Mouse (Mus musculus): Measurements from ENCODE around the gene Eci3. TPM values are rescaled to one million over a fixed set of nuclear protein-coding genes. Genes with fewer than 3 reads are reported as not detected.
"Not testable (repeated sequence)": the region's sequence is repeated elsewhere in the genome, so short reads cannot be mapped to it uniquely, and the experiment has no call there.

Gene Eci3
- polyA plus RNA-seq (2015; fragmentation: Nextera tagmentation; extraction: Ambion mirVana): 0.59 and 1.0 TPM in 2 replicates

DNA sequence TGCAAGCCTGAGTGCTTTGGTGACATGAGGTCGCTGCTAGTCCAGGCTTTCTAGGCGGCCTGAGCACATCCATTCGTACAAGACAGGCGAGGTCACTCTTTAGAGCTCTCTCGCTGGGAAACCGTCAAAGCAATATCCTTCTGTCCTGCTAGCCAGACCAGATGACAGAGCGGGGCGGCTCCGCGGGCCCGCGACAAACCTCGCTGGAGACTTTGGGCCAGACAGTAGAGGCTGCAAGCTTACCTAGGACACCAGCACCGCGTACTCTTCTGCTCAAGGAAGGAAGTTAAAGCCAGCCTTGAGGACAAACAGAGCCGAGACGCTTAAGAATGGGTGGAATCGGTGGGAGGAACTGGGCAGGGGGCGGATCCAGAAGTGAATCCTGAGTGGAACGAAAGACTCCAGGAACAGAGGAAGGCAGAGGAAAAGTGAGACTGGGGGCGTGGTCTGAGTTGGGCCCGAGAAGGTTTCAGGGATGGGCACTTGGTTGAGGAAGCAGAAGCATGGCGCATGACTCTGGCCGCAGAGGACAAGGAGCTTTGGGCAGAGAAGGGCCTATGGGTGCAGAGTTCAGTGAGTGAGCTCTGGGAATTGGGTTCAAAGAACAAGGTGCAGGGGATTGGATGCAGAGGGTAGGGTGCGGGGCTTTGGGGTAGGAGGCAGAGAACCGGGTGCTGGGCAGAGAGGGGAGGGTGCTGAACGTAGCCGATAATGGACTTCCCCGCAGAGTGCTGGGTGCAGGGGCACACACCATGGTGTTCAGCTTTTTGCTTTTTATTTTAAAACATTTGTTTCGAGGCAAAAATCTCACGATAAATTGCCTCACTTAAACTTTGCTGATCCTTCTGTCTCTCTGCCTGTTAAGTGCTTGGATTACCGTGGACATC, at the start of gene Eci3:
Gene Eci3 (minus strand): TSS at position 300 of the 887 bp plus-strand sequence.
- peak; percentile 79 for ATAC-seq (ENCODE audit: borderline replicate concordance, extremely low read depth, low FRiP score, low TSS enrichment)
- Histone ChIP-seq H3K27ac (no peak within 1 kb of the TSS), H3K9me3 (no peaks in the 10 kb centered on the region), H3K9ac (peak within 1 kb of the TSS; percentile 26), H3K4me1 (peaks cover 12% of the 10 kb centered on the region; the same call in 1 of the 2 replicates), H3K4me2 (peak within 1 kb of the TSS; percentile 65), H3K27me3 (peaks cover 17% of the 10 kb centered on the region), H3K4me3 (peak within 1 kb of the TSS; percentile 42), H3K36me3 (no peaks in the 10 kb centered on the region)
- WGBS: 1% methylated on average over 32 of the region's 32 CpGs

DNA sequence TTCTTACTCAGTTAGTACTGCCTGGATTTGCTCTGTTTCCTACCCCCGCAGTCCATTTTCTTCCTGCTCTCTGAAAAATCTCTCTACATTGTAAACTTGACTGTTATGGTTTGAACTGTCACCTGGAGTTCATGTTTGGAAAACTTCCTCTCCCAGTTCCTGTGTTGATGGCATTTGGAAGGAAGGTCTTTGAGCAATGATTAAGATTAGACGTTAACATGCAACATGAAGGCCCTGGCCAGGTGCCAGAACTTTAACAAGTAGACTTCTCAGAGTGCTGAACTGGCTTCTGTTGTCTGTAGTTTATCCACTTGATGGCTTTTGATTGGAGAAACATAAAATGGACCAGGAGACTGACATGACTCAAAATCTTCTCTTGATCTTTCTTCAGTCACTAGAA, 32.3 kb upstream of the Eci3 start:
- H3K9me3 ChIP-seq: no peaks in the 10 kb centered on the region
- H3K9ac ChIP-seq: no peak overlapping the region
- no peak overlapping the region for H3K4me2 ChIP-seq
- no peaks in the 10 kb centered on the region for H3K36me3 ChIP-seq
- H3K4me3 ChIP-seq: no peak overlapping the region
- WGBS: 41% methylated on average over 2 of the region's 2 CpGs
- ATAC-seq (ENCODE audit: borderline replicate concordance, extremely low read depth, low FRiP score, low TSS enrichment): no peak
- peaks cover 21% of the 10 kb centered on the region for H3K4me1 ChIP-seq
- H3K27me3 ChIP-seq: no peaks in the 10 kb centered on the region
- H3K27ac ChIP-seq: no peak overlapping the region

DNA sequence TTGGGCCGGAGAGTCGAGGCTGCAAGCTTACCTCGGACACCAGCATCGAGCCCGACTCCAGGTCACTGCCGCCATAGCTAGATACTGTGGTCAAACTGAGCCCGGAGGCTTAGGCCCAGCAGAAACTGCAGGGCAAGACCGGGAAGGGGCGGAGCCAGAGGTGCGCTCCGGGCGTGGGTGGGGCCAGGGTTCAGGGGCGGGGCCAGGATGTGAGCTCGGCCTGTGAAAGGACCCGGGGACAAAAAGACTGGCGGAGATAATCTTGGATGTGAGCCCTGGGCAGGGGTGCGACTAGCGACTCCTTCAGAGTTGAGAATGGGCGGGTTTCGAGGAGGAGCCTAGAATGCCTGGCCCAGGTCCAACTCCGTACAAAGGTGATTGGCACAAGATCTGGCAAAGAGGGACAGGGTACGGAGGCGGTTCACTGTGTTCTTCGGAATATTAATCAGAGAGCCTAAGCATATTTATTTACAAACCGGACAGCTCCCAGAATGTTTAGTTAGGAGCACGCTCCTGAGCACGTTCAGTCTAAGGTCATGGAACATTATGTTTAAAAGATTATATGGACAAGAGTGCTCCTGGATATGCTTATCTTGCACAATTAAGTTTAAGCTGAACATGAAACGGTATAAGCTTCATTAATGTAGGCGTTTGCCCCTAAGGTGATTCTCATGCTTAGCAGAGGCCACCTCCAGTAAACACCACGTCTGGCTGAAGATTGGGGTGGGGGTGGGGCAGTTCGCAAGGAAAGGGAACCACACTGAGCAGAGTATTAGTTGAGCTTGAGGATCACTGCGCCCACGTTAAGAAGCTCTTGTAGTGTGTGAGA, 30.6 kb upstream of the Eci3 start:
- H3K4me3 ChIP-seq: peak overlapping the region; percentile 63
- peak overlapping the region; percentile 93 for H3K27ac ChIP-seq
- H3K4me2 ChIP-seq: peak overlapping the region; percentile 74
- peak overlapping the region; percentile 82 for H3K9ac ChIP-seq
- WGBS: 2% methylated on average over 33 of the region's 33 CpGs
- peaks cover 21% of the 10 kb centered on the region for H3K4me1 ChIP-seq
- no peaks in the 10 kb centered on the region for H3K9me3 ChIP-seq
- peaks cover 7% of the 10 kb centered on the region for H3K36me3 ChIP-seq
- H3K27me3 ChIP-seq: no peaks in the 10 kb centered on the region
- peak; percentile 98 for ATAC-seq (ENCODE audit: borderline replicate concordance, extremely low read depth, low FRiP score, low TSS enrichment)

GRCm38 (mm10) chr13:34993595-34993982, 30.0 kb upstream of the Eci3 start:
- WGBS: 0% methylated on average over 22 of the region's 22 CpGs
- Histone ChIP-seq H3K4me3 (peak overlapping the region; percentile 63), H3K9ac (peak overlapping the region; percentile 82), H3K9me3 (no peaks in the 10 kb centered on the region), H3K27me3 (no peaks in the 10 kb centered on the region), H3K4me1 (peaks cover 21% of the 10 kb centered on the region), H3K36me3 (peaks cover 14% of the 10 kb centered on the region), H3K4me2 (peak overlapping the region; percentile 74), H3K27ac (peak overlapping the region; percentile 93)
- peak; percentile 63 for ATAC-seq (ENCODE audit: borderline replicate concordance, extremely low read depth, low FRiP score, low TSS enrichment)

- WGBS: 52% methylated on average over 4 of the region's 4 CpGs
- peak overlapping the region; percentile 63 for H3K4me3 ChIP-seq
- H3K36me3 ChIP-seq: peaks cover 19% of the 10 kb centered on the region
- H3K4me2 ChIP-seq: peak overlapping the region; percentile 74
- H3K9me3 ChIP-seq: no peaks in the 10 kb centered on the region
- no peaks in the 10 kb centered on the region for H3K27me3 ChIP-seq
- H3K4me1 ChIP-seq: peaks cover 21% of the 10 kb centered on the region
- H3K9ac ChIP-seq: peak overlapping the region; percentile 82
- no peak for ATAC-seq (ENCODE audit: borderline replicate concordance, extremely low read depth, low FRiP score, low TSS enrichment)
- H3K27ac ChIP-seq: 0 out of 2 replicates have a peak overlapping the region, but pooled peaks have one; percentile 8
These were observed 29.5 kb upstream of the Eci3 start for GRCm38 (mm10) chr13:34993085-34993484.

DNA sequence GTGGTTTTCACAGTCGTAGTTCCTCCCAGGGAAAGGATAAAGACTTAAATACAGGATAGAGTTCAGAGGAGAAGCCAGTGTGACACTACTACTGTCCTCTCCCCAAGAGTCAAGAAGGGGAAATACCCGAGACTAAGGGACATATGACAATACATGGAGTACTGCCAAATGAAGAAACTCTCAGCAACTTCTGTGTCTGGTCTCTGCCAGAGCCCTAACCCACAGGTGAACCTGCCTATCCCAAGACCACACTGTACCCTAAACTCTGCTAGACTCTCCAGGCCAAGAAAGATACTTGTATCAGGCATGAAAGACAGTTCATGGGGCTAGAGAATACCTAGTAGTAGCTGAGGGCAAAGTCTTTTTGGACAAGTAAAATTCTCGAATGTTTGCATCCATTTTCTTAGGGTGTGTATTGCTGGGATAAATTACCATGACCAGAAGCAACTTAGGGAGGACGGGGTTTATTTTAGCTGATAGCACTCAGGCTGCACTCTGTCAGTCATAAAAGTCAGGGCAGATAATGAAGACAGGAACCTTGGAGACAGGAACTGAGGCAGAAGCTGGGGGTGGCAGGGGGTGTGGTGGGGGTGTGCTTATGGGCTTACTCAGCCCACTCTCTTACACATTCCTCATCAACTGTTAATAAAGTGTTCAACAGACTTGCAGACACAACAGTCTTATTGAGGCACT, 28.1 kb upstream of the Eci3 start:
- H3K9me3 ChIP-seq: no peaks in the 10 kb centered on the region
- ATAC-seq (ENCODE audit: borderline replicate concordance, extremely low read depth, low FRiP score, low TSS enrichment): no peak
- H3K27me3 ChIP-seq: no peaks in the 10 kb centered on the region
- no peak overlapping the region for H3K4me2 ChIP-seq
- H3K9ac ChIP-seq: no peak overlapping the region
- no peak overlapping the region for H3K27ac ChIP-seq
- H3K36me3 ChIP-seq: peaks cover 32% of the 10 kb centered on the region
- WGBS: 66% methylated on average over 4 of the region's 4 CpGs
- peaks cover 21% of the 10 kb centered on the region for H3K4me1 ChIP-seq
- H3K4me3 ChIP-seq: no peak overlapping the region

DNA sequence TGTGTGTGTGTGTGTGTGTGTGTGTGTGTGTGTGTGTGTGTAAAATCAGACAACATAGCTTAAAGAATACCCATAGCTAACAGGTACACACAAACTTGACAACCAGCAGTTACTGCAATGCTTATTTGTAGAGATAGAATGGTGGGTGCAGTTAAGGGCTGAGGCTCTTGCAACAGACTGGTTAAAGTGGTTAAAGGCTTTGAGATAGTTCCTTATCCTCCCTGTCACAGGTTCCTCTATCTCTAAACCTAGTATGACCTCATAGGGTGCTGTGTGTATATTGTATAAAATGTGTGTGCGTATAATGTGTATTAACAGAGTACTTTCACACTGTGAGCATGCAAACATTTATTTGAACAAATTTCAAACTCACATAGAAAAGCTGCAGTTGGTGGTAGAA, 19.9 kb upstream of the Eci3 start:
- H3K4me2 ChIP-seq; H3K27me3 ChIP-seq; H3K4me1 ChIP-seq; ATAC-seq (ENCODE audit: borderline replicate concordance, extremely low read depth, low FRiP score, low TSS enrichment); H3K27ac ChIP-seq; H3K4me3 ChIP-seq; H3K9ac ChIP-seq; H3K9me3 ChIP-seq: not testable (repeated sequence)
- H3K36me3 ChIP-seq: peaks cover 74% of the 10 kb centered on the region
- WGBS: 83% methylated on average over 1 of the region's 1 CpGs

GRCm38 (mm10) chr13:34978635-34979034, 15.0 kb upstream of the Eci3 start:
- not testable (repeated sequence) for H3K4me2 ChIP-seq; H3K27me3 ChIP-seq; H3K4me1 ChIP-seq; H3K9ac ChIP-seq; H3K9me3 ChIP-seq; ATAC-seq (ENCODE audit: borderline replicate concordance, extremely low read depth, low FRiP score, low TSS enrichment); H3K27ac ChIP-seq; H3K4me3 ChIP-seq
- peaks cover 59% of the 10 kb centered on the region for H3K36me3 ChIP-seq
- 83% methylated on average over 5 of the region's 5 CpGs for WGBS

DNA sequence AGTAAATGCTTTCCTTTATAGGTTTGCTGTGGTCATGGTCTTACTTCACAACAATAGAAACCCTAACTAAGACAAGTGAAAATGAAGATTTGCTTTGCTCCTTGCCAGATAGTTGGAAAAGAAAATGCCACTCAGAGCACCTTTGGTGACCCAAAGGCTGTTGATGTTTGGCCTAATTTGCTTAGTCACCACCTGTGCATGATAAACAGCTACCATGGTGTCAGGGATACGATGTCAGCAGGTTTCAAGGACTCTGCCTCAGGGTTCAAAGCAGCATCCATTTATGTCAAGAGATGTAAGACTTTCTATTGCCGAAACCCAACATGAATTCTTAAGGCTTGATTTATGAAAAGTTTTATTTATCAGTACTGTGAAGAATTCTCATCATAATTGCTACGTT, 13.8 kb upstream of the Eci3 start:
- peaks cover 53% of the 10 kb centered on the region for H3K36me3 ChIP-seq
- 90% methylated on average over 3 of the region's 3 CpGs for WGBS
- ATAC-seq (ENCODE audit: borderline replicate concordance, extremely low read depth, low FRiP score, low TSS enrichment): no peak

GRCm38 (mm10) chr13:34976116-34976515, 12.5 kb upstream of the Eci3 start:
- Histone ChIP-seq H3K9me3 (no peaks in the 10 kb centered on the region), H3K36me3 (peaks cover 46% of the 10 kb centered on the region), H3K4me3 (no peak overlapping the region), H3K27ac (no peak overlapping the region), H3K4me2 (no peak overlapping the region), H3K27me3 (no peaks in the 10 kb centered on the region), H3K9ac (no peak overlapping the region), H3K4me1 (no peaks in the 10 kb centered on the region)
- no peak for ATAC-seq (ENCODE audit: borderline replicate concordance, extremely low read depth, low FRiP score, low TSS enrichment)
- WGBS: 89% methylated on average over 4 of the region's 4 CpGs

More for the DNA sequence above, 13.8 kb upstream of the Eci3 start:
- Histone ChIP-seq H3K4me3 (no peak overlapping the region), H3K9ac (no peak overlapping the region), H3K27ac (no peak overlapping the region), H3K4me2 (no peak overlapping the region), H3K9me3 (no peaks in the 10 kb centered on the region), H3K27me3 (no peaks in the 10 kb centered on the region), H3K4me1 (no peaks in the 10 kb centered on the region)

GRCm38 (mm10) chr13:34973770-34974169, 10.2 kb upstream of the Eci3 start:
- Histone ChIP-seq H3K4me1 (no peaks in the 10 kb centered on the region), H3K4me2 (no peak overlapping the region), H3K36me3 (peaks cover 24% of the 10 kb centered on the region), H3K27ac (no peak overlapping the region), H3K9me3 (no peaks in the 10 kb centered on the region), H3K27me3 (no peaks in the 10 kb centered on the region), H3K9ac (no peak overlapping the region), H3K4me3 (no peak overlapping the region)
- 17% methylated on average over 1 of the region's 1 CpGs for WGBS
- no peak for ATAC-seq (ENCODE audit: borderline replicate concordance, extremely low read depth, low FRiP score, low TSS enrichment)
